Mouse (Mus musculus) WW6 (cell line): ENCODE measurements around the gene Casq2.
"Not testable (repeated sequence)": the region's sequence is repeated elsewhere in the genome, so short reads cannot be mapped to it uniquely, and the experiment has no call there.

ENCODE experiments used
- DNase-seq: peaks from one replicate; pipeline ENCODE4 v3.0.0-alpha.2; 2013; ENCODE audit warnings: low read depth, low spot score

Casq2 gene

DNA sequence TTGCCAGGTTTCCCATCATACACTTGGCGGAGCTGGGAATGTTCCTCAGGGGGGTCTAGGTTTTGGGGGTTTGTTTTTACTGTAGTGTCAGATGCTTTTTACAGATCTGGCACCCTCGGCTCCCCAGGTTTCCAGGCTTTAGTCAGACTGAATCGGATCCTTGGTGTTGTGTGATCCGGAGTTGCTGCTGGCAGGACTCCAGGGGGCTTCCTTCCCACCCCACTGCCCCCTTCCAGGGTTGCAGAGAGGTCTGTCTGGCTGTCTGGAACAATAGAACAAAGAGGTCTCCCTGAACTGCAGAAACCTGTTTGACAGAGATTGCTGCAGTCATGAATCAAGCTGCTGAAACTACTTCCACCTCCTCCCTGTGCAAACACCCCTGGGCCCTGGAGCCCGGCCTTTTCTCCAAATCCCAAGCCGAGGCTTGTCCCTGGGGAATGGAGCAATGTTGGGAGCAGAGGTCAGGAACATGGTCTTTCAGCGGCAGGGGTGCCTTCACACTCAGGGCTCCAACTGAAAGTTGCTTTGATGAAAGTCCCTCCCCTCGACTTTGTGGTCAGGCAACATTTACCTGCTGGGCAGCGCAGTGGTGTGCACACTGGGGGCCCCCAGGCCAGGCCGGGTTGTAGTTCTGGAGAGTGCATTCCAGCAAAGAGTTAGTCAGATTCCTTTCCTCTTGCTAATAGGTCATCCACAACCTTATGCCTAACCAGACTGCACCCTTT lies 49.3 kb downstream of the Casq2 start:
- no peak for DNase-seq

DNA sequence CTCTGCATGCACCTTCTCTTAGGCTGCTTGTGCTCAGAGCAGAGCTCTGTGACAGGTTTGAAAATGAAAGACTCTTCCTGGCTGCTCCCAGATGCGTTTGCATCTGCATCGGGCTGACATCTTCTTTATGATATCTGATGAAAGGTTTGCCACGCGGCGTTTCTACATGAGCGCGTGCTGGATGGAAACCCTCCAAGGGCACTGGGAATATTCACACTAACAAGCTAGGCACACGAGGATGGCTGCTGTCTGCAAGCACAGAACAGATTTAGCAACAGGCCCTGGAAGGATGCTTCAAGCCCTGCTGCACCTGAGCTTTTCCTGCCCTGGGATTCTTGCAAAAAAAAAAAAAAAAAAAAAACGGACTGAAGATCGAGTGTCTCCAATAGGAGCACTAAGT lies 50.9 kb downstream of the Casq2 start:
- no peak for DNase-seq

DNA sequence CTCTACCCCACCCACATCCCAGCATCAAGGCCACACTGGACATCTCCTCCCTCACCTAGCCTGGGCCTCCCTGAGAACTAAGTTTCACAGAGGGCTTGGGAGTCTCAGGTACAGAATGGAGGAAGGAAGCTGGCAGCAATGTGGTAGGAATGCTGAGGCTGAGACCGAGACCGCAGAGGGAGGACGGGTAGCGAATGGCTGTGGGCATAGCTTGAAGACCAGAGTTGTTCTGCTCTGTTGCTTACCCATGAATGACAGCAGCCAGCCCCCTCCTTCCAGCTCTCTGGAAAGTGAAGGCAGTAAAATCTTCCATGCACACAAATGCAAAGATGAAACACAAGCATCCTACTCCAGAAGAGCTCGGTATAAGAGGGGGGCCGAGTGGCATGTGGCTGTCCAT lies 52.7 kb downstream of the Casq2 start:
- no peak for DNase-seq

DNA sequence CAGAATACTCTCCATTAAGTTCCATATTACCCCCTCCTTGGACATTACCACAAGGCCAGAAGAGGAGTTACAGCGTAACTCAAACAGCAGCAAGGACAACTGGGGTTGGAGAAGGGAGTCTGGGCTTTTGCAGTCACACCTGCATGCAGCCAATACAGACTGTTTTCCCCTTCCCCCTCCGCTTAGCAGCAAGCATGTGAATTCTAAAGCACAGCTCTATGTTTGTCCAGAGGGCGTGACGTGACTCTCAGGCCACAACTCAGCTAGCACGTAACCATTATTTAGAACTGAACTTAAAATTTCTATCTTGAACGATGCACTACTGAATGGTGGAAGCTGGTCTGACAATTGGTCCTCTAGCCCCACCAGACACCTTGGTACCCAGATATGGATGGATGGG lies 54.4 kb downstream of the Casq2 start:
- DNase-seq, result no peak

DNA sequence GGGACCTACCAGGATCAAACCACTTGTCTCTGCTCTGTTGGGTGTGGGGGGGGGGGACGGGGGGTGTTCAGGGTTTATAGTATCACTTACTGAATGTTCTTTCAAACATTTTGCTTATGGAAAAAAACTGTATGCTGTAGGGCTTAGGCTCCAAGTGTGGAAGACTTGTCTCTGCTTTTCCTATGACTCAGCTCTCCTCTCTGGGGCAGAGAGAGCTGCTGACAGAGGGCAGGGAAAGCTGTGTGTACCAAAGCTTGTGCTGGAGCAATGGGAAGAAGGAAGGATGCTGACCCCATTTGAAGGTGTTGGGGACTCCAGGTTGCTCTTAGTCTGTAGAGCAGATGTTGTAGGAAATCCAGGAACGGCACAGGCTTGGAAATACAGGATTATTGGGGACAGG lies 55.2 kb downstream of the Casq2 start:
- no peak for DNase-seq

DNA sequence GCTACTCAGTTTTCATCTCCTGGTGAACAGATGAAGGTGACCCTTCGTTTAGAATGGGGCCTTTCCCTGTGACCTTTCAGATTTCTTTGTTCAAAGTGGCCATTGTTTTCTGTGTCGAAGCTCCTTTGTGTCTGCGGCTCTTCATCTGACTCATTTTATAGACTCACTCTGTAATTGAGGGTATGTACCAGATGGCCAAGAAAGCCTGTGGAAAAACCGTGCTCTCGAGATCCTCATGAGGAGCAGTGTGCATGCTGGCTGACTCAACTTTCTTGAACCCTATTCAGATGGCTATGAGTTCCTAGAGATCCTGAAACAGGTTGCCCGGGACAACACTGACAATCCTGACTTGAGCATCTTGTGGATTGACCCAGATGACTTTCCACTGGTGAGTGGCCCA lies 55.7 kb downstream of the Casq2 start:
- DNase-seq, result no peak

DNA sequence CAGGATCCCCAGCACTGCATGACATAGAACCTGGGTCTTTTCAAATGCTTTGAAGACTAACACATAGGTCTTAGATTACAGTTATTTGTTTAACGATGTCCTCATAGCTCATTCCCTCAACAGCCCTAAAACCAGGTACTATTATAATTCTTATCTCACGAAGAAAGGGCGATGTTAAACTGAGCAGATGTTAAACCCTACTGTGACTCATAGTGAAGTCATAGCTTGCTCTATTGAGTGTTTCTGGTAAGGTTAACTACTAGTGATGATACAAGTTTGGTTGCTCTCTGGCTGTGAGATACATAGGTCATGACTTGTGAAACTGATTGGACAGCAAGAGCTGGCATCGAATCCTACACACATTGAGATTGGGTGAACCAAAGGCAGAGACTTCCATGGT lies 56.7 kb downstream of the Casq2 start:
- DNase-seq, result no peak

DNA sequence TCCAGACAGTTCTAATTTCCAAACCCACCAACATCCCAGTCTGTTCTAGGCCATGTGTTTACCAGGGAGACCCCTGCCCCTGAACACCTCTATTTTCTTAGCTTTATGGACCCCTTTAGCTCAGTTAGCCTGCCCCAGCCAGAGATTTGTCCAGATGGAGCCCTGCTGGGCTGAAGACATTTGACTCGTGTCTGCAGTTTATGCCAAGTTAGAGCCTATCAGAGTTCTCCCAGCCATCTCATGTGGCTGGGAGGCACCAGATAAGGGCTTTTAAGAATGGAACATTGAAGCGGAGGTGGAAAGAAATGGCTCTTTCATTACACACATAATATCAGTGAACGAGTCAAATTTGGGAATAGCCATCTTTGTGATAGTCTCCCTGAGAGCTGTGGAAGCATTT lies 57.3 kb downstream of the Casq2 start:
- no peak for DNase-seq

DNA sequence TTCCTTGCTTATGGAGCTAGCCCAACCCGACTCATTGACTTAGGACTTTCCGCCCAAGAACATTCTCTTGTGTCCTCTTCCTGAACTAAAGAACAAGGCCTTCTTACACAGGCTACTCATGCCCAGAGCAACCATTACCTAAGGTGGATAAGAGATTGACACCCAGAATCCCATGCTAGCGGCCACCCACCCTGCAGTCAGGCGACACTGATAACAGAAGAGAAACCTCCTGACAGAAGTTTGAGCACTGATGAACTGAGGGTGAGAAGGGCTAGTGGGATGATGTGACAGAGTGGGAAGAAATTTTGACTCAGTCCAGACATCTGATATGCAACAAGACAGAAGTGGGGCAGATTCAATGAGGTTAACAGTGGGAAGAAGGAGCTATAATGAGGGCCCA lies 58.2 kb downstream of the Casq2 start:
- no peak for DNase-seq

DNA sequence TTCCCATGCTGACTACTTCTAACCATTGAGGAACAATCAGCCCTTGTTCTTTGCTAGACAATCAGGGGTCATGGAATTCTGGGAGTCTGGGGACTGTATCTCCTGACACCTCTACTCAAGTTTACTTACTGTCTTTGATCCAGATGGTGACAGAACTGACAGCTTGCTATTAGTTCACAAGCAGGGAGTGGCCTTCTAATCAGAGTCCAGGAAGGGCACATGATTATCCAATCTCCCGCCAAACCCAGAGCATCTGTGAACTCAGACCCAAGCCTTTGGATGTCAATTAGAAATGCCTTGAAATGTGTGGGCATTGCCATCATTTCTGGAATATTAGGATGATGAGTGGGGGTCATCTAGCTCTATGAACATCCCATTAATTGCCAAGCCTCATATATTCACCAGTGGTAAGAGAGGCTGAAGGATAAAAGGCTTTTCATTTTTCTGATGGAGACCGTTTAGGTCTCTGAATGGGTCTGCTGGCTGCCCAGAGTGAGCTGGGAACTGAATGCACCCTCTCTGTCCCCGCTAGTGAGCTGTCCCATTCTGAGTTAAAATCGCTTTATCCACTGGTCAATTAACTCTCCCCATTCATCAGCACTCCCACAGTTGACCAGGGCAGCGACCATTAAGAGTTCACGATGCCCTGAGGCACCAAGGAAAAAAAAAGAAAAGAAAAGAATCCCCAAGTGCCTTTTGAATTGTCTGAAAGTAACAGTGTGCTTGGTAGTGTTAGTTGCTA lies 59.6 kb downstream of the Casq2 start:
- no peak for DNase-seq

DNA sequence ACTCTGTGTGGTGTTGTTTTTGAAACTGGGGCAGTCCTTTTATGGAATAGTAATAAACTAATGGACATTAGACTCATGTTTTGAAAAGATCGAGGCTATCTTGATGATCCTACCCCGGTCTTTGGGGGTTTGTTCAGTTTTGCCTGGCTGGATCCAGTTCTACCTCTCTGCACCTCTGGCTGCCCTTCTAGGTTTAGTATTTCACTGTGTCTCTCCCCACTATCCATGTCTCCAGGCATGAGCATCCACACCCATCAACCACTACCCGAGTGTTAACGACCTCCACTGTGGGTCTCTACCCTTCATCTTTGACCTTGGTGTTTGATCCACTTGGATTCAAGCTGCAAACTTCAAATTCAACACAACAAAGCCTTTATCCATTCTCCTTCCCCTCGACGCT lies 60.2 kb downstream of the Casq2 start:
- DNase-seq, result no peak

DNA sequence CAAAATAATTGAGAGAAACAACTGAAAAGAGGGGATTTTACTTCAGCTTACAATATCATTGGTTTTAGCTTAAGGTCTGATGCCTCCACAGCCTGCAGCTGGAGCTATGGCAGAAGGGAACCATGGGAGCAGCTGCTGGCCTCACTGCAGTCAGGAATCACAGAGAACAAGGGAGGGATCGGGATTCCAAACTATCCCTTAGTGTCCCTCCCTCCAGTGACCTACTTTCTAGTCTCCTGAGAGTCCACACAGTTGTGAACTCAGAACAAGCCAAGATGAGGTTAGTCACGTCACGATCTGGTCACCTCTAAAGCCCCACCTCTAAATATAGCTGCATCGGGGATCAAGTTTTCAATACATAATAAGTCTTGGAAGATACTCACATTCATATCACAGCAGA lies 61.0 kb downstream of the Casq2 start:
- no peak for DNase-seq

DNA sequence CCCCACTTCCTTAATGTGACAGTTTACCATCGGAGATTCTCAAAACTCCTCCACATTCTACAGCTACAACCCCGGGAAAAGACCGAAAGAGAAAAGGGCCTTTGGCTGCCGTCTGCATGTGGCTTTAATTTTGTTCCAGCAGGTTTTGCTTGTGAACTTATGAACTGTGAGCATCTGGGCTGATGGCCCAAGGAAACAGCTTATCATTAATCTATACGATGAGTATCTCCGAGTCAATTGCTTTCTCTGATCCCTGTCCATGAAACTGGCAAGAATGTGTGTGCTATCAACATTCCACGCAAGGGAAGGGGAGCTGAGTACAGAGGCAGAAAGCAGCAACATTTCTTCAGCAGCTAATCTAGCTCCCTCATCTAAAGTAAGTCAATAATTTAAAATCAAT lies 63.7 kb downstream of the Casq2 start:
- DNase-seq, result no peak

DNA sequence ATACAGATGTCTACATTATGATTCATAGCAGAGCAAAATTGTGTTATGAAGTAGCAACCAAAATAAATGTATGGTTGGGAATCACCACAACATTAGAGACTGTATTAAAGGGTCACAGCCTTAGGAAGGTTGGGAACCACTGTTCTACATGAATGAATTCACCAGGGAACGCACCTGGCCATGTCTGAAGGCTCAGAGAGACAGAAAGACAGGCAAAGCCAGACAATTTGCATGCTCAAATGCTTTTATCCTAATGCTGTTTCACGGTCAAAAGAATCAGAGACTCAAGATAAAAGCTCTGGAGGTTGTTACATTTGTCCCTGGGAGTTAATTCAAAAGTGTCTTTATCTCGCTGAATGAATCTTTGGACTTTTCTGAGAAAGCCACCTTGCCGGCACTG lies 65.6 kb downstream of the Casq2 start:
- no peak for DNase-seq

DNA sequence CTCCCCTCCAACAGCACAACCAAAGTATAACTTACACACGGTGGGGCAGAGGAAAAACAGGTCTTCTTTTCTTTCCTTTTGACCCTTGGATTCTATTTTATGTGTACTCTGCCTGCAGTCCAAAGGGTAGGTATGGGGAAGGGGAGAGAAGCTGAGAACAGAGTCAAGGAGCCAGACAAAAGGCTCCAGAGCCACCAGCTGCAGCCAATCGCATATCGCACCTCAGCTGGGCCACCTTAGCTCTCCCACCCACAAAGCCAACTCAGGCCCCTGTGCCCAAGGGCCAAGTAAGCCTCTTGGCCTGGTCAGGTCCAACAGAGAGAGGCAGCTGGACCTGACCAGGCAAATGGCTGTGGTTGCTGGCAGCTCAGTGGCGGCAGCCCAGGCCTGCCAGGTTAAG lies 66.3 kb downstream of the Casq2 start:
- no peak for DNase-seq

DNA sequence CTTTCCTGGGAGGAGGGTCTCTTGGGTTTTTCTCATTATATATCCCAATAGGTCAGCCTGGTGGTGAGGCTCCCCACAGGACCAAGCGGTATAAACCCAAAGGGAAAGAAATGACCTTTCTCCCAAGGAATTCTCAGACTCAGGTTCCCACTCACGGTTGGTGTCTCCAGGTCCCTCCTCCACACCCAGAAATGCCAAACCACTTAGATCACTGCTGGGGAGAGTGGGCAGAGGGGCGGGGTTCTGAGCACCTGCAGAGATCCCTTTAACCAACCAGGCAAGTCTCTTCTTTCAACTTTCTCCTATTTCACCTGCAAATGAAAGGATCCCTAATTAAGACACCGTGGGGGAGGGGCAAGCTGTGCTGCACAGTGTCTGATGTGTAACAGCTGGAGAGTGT lies 66.7 kb downstream of the Casq2 start:
- DNase-seq, result peak; percentile 68

DNA sequence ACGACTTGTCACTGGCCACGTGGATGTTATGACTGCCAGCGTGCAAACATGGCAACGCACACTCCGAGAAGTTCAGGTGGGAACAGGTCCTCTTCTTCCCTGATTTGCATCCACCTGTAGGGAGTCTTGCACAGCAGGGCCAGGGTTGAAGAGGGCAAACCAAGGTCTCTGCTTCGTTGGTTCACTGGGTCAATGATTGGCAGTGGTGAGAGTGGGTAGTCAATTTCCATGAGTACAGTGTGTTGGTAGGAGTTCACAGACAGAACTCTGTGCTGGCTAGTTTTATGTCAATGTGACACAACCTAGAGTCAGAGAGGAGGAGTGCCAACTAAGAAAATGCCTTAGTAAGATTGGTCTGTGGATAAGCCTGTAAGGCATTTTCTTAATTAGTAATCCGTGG lies 67.9 kb downstream of the Casq2 start:
- no peak for DNase-seq

DNA sequence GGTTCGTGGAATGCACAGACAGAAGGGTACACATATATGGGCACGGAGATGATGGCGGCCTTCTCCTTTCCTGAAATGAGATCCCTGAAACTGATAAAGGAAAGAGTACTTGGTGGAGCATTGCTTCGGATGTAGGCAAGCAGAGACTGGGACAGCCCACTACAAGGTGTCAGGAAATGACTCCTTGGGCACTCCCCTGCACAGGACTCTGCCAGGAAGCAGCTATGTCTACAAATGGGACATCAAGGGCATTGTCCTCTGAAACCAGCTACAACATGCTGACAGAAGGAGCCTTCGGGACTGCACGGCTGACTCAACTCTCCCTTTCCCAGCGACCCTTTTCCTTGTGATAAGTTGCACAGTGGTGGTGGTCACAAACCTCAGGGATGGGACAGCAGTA lies 70.5 kb downstream of the Casq2 start:
- DNase-seq, result no peak

DNA sequence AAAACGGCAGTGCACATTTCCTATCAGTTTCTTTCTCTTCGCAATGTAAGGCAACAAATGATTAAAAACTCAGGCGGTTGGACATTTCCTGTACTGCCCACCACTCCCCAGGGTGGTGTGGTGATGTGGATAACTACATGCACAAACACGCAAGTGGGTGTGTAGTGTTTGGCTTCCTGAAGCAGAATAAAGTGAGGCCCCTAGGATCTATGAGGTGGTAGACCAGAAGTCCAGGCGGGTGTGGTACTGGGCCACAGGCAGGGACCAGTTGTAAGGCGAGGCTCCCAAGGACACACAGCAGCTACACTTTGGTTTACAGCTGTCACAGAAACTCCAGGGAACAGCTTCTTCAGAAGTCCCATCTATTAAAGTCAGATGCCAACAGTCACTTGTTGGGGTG lies 71.4 kb downstream of the Casq2 start:
- DNase-seq, result no peak

DNA sequence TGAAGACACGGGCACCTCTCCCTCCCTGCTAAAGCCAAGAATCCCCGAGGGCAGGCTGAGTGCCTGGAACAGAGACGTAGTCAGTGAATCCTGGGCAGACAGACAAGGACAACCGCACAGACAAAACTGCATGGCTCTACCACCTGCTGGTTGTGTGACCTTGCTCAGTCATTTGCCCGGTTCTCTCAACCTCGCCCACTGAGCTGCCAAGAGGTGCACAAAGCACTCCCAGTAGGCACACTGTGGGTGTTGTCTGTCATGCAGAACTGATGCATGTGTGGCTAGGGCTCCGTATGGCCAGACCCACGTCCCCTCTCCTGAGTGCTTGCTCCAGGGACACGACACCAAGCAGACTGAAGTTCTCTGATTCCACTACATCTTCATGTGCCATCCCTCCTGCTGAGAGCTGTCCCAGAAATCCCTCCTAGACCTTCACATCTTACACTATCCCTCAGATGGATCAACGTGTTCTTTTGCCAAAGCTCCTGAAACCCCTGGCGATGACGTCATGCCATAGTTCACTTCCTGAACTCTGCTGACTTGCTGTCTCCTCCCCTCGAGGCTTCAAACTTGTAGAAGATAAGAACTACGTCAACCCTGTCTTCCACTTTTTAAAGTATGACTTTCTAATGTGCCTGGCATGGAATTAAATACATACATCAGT lies 72.7 kb downstream of the Casq2 start:
- no peak for DNase-seq

DNA sequence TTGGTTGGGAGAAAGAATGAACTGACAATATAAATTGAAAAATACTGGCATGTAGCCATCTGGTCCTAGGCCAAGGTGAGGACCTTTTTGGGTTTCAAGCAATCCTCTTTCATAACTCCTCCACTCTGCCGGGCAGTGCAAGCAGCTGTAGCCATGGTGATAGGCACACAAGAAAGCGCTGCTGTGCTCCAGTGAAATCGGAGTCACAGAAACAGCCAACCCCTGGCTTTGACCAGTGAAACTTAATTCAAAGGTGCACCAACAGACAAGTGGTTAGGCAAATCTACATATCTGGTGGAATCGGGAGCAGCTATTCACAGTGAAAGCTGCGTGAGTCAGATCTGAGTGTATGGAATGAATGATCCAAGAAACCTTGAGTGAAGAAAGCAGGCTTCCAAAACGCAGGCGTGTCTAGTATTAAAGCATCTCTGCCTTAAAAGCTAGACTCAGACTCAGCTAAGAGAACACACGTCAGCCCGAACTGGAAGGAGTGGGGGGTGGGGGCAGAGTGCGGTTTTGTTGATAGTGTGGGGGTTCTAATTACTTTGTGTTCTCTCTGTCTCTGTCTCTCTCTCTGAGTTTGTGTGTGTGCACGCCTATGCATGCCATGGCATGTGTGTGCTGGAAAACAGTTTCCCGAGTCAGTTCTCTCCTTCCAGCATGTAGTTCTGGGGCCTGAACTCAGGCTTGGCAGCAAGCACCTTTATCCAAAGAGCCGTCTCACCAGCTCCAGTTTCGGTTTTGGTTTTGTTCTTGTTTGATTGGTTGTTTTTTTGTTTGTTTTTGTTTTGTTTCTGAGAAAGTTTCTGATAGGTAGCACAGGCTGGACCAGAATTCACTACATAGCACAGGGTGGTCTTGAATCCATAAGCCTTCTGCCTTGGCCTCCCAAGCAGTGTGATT lies 73.5 kb downstream of the Casq2 start:
- no peak for DNase-seq

DNA sequence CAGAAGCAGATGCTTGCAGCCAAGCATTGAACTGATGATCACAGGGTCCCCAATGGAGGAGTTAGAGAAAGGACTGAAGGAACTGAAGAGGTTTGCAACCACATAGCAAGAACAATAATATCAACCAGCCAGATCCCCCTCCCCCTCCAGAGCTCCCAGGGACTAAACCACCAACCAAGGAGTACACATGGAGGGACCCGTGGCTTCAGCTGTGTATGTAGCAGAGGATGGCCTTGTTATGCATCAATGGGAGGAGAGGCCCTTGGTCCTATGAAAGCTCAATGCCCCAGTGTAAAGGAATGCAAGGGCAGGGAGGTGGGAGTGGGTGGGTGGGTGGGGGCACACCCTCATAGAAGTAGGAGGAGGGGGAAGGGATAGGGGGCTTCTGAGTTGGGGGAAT lies 77.6 kb downstream of the Casq2 start:
- not testable (repeated sequence) for DNase-seq
